Mouse (Mus musculus): ENCODE data around the gene Olfr1057. TPM values are rescaled to one million over a fixed set of nuclear protein-coding genes. Genes with fewer than 3 reads are reported as not detected.
"Not testable (repeated sequence)": the region's sequence is repeated elsewhere in the genome, so short reads cannot be mapped to it uniquely, and the experiment has no call there.

The Olfr1057 gene
- polyA plus RNA-seq (2014; fragmentation: Nextera tagmentation; extraction: Ambion mirVana): not detected in 2 replicates

- Histone ChIP-seq H3K27ac (ENCODE audit: low read length) (no peak within 1 kb of the TSS), H3K4me2 (replicated peaks; ENCODE audit: low read depth, low read length) (no peak within 1 kb of the TSS), H3K9me3 (ENCODE audit: control insufficient read depth, low read depth, low read length) (no peaks in the 10 kb centered on the region), H3K36me3 (ENCODE audit: control insufficient read depth, insufficient read depth, low read length) (no peaks in the 10 kb centered on the region), H3K4me1 (ENCODE audit: control insufficient read depth, insufficient read depth, low read length) (no peaks in the 10 kb centered on the region), H3K4me3 (ENCODE audit: low read depth, low read length) (no peak within 1 kb of the TSS), H3K9ac (replicated peaks; ENCODE audit: low read depth, low read length) (no peak within 1 kb of the TSS), H3K27me3 (ENCODE audit: control insufficient read depth, insufficient read depth, low read length) (no peaks in the 10 kb centered on the region)
- no peak for ATAC-seq (ENCODE audit: insufficient number of reproducible peaks, insufficient read depth, low FRiP score, low read depth)
Measured at GRCm38 (mm10) chr2:86378293-86378692, at the start of gene Olfr1057. Gene Olfr1057, minus strand, starts transcription at chr2:86378393.

GRCm38 (mm10) chr2:86426649-86427048, 48.5 kb upstream of the Olfr1057 start, which contains the start of gene Olfr1062:
Gene Olfr1062, minus strand, starts transcription at chr2:86426749.
- H3K36me3 ChIP-seq (ENCODE audit: control insufficient read depth, insufficient read depth, low read length); H3K4me2 ChIP-seq (replicated peaks; ENCODE audit: low read depth, low read length); H3K4me3 ChIP-seq (ENCODE audit: low read depth, low read length); H3K9ac ChIP-seq (replicated peaks; ENCODE audit: low read depth, low read length); H3K9me3 ChIP-seq (ENCODE audit: control insufficient read depth, low read depth, low read length); H3K4me1 ChIP-seq (ENCODE audit: control insufficient read depth, insufficient read depth, low read length); H3K27ac ChIP-seq (ENCODE audit: low read length); ATAC-seq (ENCODE audit: insufficient number of reproducible peaks, insufficient read depth, low FRiP score, low read depth); H3K27me3 ChIP-seq (ENCODE audit: control insufficient read depth, insufficient read depth, low read length): not testable (repeated sequence)

DNA sequence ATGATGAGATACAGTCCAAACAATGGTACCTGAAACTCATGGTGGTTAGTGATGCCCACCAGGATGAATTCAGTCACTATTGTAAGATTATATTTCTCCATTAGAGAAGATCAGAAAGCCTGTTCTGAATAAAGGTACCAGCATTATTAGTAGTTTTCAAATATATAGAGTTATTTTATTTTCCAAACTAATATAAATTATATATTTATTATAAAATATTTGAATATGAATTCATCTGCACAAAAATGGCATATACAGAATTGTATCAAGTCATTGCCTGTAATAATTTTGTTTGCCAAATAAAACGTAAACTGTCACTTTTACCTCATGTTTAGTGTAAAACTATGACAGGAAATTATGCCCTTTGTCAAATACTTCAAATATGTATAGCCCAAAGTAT, 35.8 kb upstream of the Olfr1057 start, which contains the start of gene Olfr1061:
TSS of gene Olfr1061 (minus strand) at position 101 of the 400 bp plus-strand sequence.
- no peaks in the 10 kb centered on the region for H3K27me3 ChIP-seq (ENCODE audit: control insufficient read depth, insufficient read depth, low read length)
- H3K36me3 ChIP-seq (ENCODE audit: control insufficient read depth, insufficient read depth, low read length): no peaks in the 10 kb centered on the region
- H3K4me1 ChIP-seq (ENCODE audit: control insufficient read depth, insufficient read depth, low read length): no peaks in the 10 kb centered on the region
- no peak within 1 kb of the TSS for H3K9ac ChIP-seq (replicated peaks; ENCODE audit: low read depth, low read length)
- H3K4me2 ChIP-seq (replicated peaks; ENCODE audit: low read depth, low read length): no peak within 1 kb of the TSS
- ATAC-seq (ENCODE audit: insufficient number of reproducible peaks, insufficient read depth, low FRiP score, low read depth): no peak
- no peak within 1 kb of the TSS for H3K4me3 ChIP-seq (ENCODE audit: low read depth, low read length)
- no peak within 1 kb of the TSS for H3K27ac ChIP-seq (ENCODE audit: low read length)
- H3K9me3 ChIP-seq (ENCODE audit: control insufficient read depth, low read depth, low read length): no peaks in the 10 kb centered on the region
- 80% methylated on average over 1 of the region's 1 CpGs for WGBS

DNA sequence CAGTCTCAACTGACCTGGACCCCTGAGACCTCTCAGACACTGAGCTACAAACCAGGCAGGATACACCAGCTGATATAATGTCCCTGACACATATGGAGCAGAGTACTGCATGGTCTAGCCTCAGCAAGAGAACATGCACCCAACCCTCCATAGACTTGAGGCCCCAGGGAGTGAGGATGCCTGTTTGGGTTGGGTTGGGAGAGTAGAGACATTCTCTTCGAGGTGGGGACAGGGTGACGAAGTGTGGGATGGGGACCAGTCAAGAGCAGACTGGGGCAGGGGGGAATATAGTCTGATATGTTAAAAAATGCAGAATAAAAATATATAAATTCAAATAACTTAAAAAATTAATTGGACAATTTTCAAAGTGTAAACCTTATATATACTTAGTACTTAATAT, 16.9 kb upstream of the Olfr1057 start:
- no peak overlapping the region for H3K4me2 ChIP-seq (replicated peaks; ENCODE audit: low read depth, low read length)
- ATAC-seq (ENCODE audit: insufficient number of reproducible peaks, insufficient read depth, low FRiP score, low read depth): no peak
- no peak overlapping the region for H3K9ac ChIP-seq (replicated peaks; ENCODE audit: low read depth, low read length)
- WGBS: 85% methylated on average over 2 of the region's 2 CpGs
- H3K27me3 ChIP-seq (ENCODE audit: control insufficient read depth, insufficient read depth, low read length): no peaks in the 10 kb centered on the region
- no peak overlapping the region for H3K27ac ChIP-seq (ENCODE audit: low read length)
- H3K9me3 ChIP-seq (ENCODE audit: control insufficient read depth, low read depth, low read length): no peaks in the 10 kb centered on the region
- no peaks in the 10 kb centered on the region for H3K4me1 ChIP-seq (ENCODE audit: control insufficient read depth, insufficient read depth, low read length)
- no peaks in the 10 kb centered on the region for H3K36me3 ChIP-seq (ENCODE audit: control insufficient read depth, insufficient read depth, low read length)
- H3K4me3 ChIP-seq (ENCODE audit: low read depth, low read length): no peak overlapping the region

DNA sequence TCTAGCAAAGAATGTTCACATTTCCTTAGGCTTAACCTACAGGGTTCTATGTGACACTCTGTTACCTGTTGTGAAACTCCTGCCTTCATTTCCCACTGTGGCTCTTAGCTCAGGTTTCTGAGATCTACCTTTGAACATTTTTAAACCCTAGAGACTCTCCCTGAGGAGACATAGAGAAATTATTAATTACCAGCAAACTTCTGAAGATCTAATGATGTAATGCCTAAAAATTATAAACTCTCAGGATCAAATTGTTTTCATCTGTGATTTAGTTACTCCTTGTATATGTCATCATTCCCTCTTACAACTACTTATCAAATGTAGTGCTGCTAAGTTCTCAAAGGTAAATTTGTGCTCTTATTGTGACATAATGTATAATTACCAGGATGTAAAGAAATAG, 10.3 kb upstream of the Olfr1057 start, which contains the start of gene Olfr1058:
TSS of gene Olfr1058 (minus strand) at position 101 of the 400 bp plus-strand sequence.
- H3K27me3 ChIP-seq (ENCODE audit: control insufficient read depth, insufficient read depth, low read length); H3K4me1 ChIP-seq (ENCODE audit: control insufficient read depth, insufficient read depth, low read length); H3K27ac ChIP-seq (ENCODE audit: low read length); H3K4me2 ChIP-seq (replicated peaks; ENCODE audit: low read depth, low read length); H3K9me3 ChIP-seq (ENCODE audit: control insufficient read depth, low read depth, low read length); H3K4me3 ChIP-seq (ENCODE audit: low read depth, low read length); H3K9ac ChIP-seq (replicated peaks; ENCODE audit: low read depth, low read length); ATAC-seq (ENCODE audit: insufficient number of reproducible peaks, insufficient read depth, low FRiP score, low read depth); H3K36me3 ChIP-seq (ENCODE audit: control insufficient read depth, insufficient read depth, low read length): not testable (repeated sequence)

DNA sequence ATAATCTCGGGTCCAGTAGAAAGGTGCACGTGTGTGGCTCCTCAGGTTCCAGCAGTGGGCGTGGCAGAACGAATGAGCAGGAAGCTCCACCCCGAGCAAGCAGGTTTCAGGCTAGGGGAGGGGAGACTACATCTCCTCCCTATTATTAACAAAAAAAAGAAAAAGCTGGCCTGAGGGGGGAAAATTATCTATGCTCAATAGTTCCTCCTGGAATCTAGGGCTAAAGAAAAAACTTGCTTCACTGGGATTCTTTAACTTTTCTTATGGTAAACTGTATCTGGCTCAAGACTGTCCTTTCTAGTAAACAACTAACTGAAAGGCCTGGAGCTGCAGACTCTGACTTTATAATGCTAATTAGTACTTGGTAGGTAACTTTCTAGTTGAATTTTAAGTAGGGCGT, 11.9 kb downstream of the Olfr1057 start:
- WGBS: no CpG with 5 or more reads among the region's 6 CpGs
- H3K27me3 ChIP-seq (ENCODE audit: control insufficient read depth, insufficient read depth, low read length); ATAC-seq (ENCODE audit: insufficient number of reproducible peaks, insufficient read depth, low FRiP score, low read depth); H3K9ac ChIP-seq (replicated peaks; ENCODE audit: low read depth, low read length); H3K27ac ChIP-seq (ENCODE audit: low read length); H3K36me3 ChIP-seq (ENCODE audit: control insufficient read depth, insufficient read depth, low read length); H3K9me3 ChIP-seq (ENCODE audit: control insufficient read depth, low read depth, low read length); H3K4me1 ChIP-seq (ENCODE audit: control insufficient read depth, insufficient read depth, low read length); H3K4me2 ChIP-seq (replicated peaks; ENCODE audit: low read depth, low read length); H3K4me3 ChIP-seq (ENCODE audit: low read depth, low read length): not testable (repeated sequence)

- H3K27me3 ChIP-seq (ENCODE audit: control insufficient read depth, insufficient read depth, low read length): no peaks in the 10 kb centered on the region
- no peak within 1 kb of the TSS for H3K4me3 ChIP-seq (ENCODE audit: low read depth, low read length)
- no peaks in the 10 kb centered on the region for H3K9me3 ChIP-seq (ENCODE audit: control insufficient read depth, low read depth, low read length)
- ATAC-seq (ENCODE audit: insufficient number of reproducible peaks, insufficient read depth, low FRiP score, low read depth): no peak
- H3K27ac ChIP-seq (ENCODE audit: low read length): no peak within 1 kb of the TSS
- no peaks in the 10 kb centered on the region for H3K36me3 ChIP-seq (ENCODE audit: control insufficient read depth, insufficient read depth, low read length)
- H3K9ac ChIP-seq (replicated peaks; ENCODE audit: low read depth, low read length): no peak within 1 kb of the TSS
- H3K4me1 ChIP-seq (ENCODE audit: control insufficient read depth, insufficient read depth, low read length): no peaks in the 10 kb centered on the region
- no peak within 1 kb of the TSS for H3K4me2 ChIP-seq (replicated peaks; ENCODE audit: low read depth, low read length)
Measured at GRCm38 (mm10) chr2:86362369-86362768, 15.8 kb downstream of the Olfr1057 start, which contains the start of gene Olfr1056. Gene Olfr1056, minus strand, starts transcription at chr2:86362469.

- not testable (repeated sequence) for H3K4me3 ChIP-seq (ENCODE audit: low read depth, low read length); H3K27ac ChIP-seq (ENCODE audit: low read length); H3K36me3 ChIP-seq (ENCODE audit: control insufficient read depth, insufficient read depth, low read length); H3K9ac ChIP-seq (replicated peaks; ENCODE audit: low read depth, low read length); ATAC-seq (ENCODE audit: insufficient number of reproducible peaks, insufficient read depth, low FRiP score, low read depth); H3K4me1 ChIP-seq (ENCODE audit: control insufficient read depth, insufficient read depth, low read length); H3K4me2 ChIP-seq (replicated peaks; ENCODE audit: low read depth, low read length); H3K9me3 ChIP-seq (ENCODE audit: control insufficient read depth, low read depth, low read length); H3K27me3 ChIP-seq (ENCODE audit: control insufficient read depth, insufficient read depth, low read length)
- WGBS: 83% methylated on average over 1 of the region's 1 CpGs
Measured at GRCm38 (mm10) chr2:86351751-86352150, 26.4 kb downstream of the Olfr1057 start.

DNA sequence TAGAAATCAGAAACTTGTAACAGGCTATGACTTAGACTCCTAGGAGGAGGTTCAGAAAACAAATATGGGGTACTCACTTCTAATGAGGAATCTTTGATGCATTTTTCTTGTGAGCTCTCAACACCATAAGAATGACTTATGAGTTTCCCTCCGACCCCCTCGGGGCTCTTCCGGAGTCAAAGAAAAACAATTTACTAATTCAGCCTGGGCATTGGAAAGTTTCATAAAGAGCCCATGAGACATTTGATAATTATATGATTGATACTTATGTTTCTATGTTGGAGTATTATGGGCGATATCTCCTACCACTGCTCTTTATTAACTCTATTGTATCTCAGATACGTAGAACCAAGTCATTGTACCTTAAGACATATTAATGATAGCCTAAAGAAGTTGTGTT, 28.0 kb downstream of the Olfr1057 start, which contains the start of gene Olfr1055:
TSS of gene Olfr1055 (minus strand) at position 101 of the 400 bp plus-strand sequence.
- Histone ChIP-seq H3K4me2 (replicated peaks; ENCODE audit: low read depth, low read length) (no peak within 1 kb of the TSS), H3K9ac (replicated peaks; ENCODE audit: low read depth, low read length) (no peak within 1 kb of the TSS), H3K4me1 (ENCODE audit: control insufficient read depth, insufficient read depth, low read length) (no peaks in the 10 kb centered on the region), H3K27ac (ENCODE audit: low read length) (no peak within 1 kb of the TSS), H3K4me3 (ENCODE audit: low read depth, low read length) (no peak within 1 kb of the TSS), H3K9me3 (ENCODE audit: control insufficient read depth, low read depth, low read length) (no peaks in the 10 kb centered on the region), H3K27me3 (ENCODE audit: control insufficient read depth, insufficient read depth, low read length) (no peaks in the 10 kb centered on the region), H3K36me3 (ENCODE audit: control insufficient read depth, insufficient read depth, low read length) (no peaks in the 10 kb centered on the region)
- no peak for ATAC-seq (ENCODE audit: insufficient number of reproducible peaks, insufficient read depth, low FRiP score, low read depth)
- 80% methylated on average over 5 of the region's 5 CpGs for WGBS
